Mouse (Mus musculus) embryonic facial prominence, embryonic 12.5 days (tissue): ENCODE data around the gene Sufu. TPM values are rescaled to one million over a fixed set of nuclear protein-coding genes. Genes with fewer than 3 reads are reported as not detected.

Experiments
- ATAC-seq: fragments of 200-750 bp; cut with Nextera tagmentation; 2 replicates; pipeline ENCODE4 v1.8.0; 2017; ENCODE audit not compliant: insufficient number of reproducible peaks, insufficient read depth, low FRiP score, low TSS enrichment
- H3K27ac ChIP-seq: fragments of 300-500 bp; sonication (generic); 2 replicates; pipeline ENCODE4 v1.5.1; 2016; ENCODE audit warnings: mild to moderate bottlenecking
- H3K27me3 ChIP-seq: fragments of 300-500 bp; sonication (generic); 2 replicates; pipeline ENCODE4 v1.6.1; 2016; ENCODE audit warnings: mild to moderate bottlenecking, moderate library complexity
- H3K36me3 ChIP-seq: fragments of 300-500 bp; sonication (generic); 2 replicates; pipeline ENCODE4 v1.6.1; 2016; ENCODE audit warnings: mild to moderate bottlenecking
- H3K4me1 ChIP-seq: fragments of 300-500 bp; sonication (generic); 2 replicates; pipeline ENCODE4 v1.6.1; 2016
- H3K4me2 ChIP-seq: fragments of 300-500 bp; sonication (generic); replicated peaks from 2 replicates; pipeline ENCODE4 v1.6.1; 2016; ENCODE audit warnings: mild to moderate bottlenecking, moderate library complexity
- H3K4me3 ChIP-seq: fragments of 300-500 bp; sonication (generic); 2 replicates; pipeline ENCODE4 v1.5.1; 2016; ENCODE audit warnings: mild to moderate bottlenecking
- H3K9ac ChIP-seq: fragments of 300-500 bp; sonication (generic); 2 replicates; pipeline ENCODE4 v1.6.1; 2016; ENCODE audit warnings: mild to moderate bottlenecking, moderate library complexity
- H3K9me3 ChIP-seq: fragments of 300-500 bp; sonication (generic); 2 replicates; pipeline ENCODE4 v1.6.1; 2016; ENCODE audit warnings: mild to moderate bottlenecking, moderate library complexity
- WGBS: fragments of 180-500 bp; shearing (Covaris S2); methylation state at CpG from one replicate; pipeline ENCODE4 v1.1.7; 2016; 5-methylcytosine and 5-hydroxymethylcytosine counted together
- polyA plus RNA-seq: library from polyadenylated mRNA; unstranded; fragments of >200 nt; fragmentation: Nextera tagmentation; extraction: Ambion mirVana; gene quantifications from 2 replicates; pipeline ENCODE4 v1.2.1, GENCODE M21; 2016

The Sufu gene
- polyA plus RNA-seq, 1 experiment from 2014 or later: 47.6 TPM

DNA sequence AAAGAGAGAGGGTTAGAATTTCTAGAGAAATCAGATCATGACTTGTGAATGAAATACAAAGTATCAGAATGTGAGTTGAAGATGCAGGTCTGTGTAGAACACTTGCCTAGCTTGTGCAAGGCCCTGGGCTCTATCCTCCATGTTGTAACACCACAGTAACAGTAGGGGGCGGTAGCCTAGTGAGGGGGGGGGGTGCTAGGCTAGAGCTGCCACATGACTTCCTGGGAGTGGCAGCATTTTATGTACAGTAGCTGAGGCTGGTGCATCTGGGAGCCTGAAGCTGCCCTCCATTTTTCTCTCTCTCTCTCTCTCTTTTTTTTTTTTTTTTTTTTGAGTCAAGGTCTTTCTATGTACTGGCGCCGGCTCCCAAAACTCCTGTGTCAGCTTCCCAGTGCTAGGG is 114.1 kb downstream of the Sufu start:
- no peak for ATAC-seq
- H3K27me3 ChIP-seq: no peaks in the 10 kb centered on the region
- H3K27ac ChIP-seq: no peak overlapping the region
- 67% methylated on average over 3 of the region's 3 CpGs for WGBS
- H3K9ac ChIP-seq: no peak overlapping the region
- no peak overlapping the region for H3K4me2 ChIP-seq
- no peak overlapping the region for H3K4me3 ChIP-seq
- peaks cover 32% of the 10 kb centered on the region for H3K4me1 ChIP-seq
- H3K9me3 ChIP-seq: no peaks in the 10 kb centered on the region
- H3K36me3 ChIP-seq: peaks cover 60% of the 10 kb centered on the region

GRCm38 (mm10) chr19:46511263-46511662 is 114.6 kb downstream of the Sufu start:
- no peak for ATAC-seq
- Histone ChIP-seq H3K4me2 (no peak overlapping the region), H3K9ac (no peak overlapping the region), H3K36me3 (peaks cover 55% of the 10 kb centered on the region), H3K9me3 (no peaks in the 10 kb centered on the region), H3K27ac (no peak overlapping the region), H3K4me1 (peaks cover 28% of the 10 kb centered on the region), H3K27me3 (no peaks in the 10 kb centered on the region), H3K4me3 (no peak overlapping the region)
- WGBS: 88% methylated on average over 10 of the region's 10 CpGs

- Histone ChIP-seq H3K4me1 (peaks cover 23% of the 10 kb centered on the region), H3K9ac (no peak overlapping the region), H3K36me3 (peaks cover 42% of the 10 kb centered on the region), H3K4me2 (no peak overlapping the region), H3K27ac (no peak overlapping the region), H3K27me3 (no peaks in the 10 kb centered on the region), H3K9me3 (no peaks in the 10 kb centered on the region), H3K4me3 (no peak overlapping the region)
- ATAC-seq: no peak
- 82% methylated on average over 12 of the region's 12 CpGs for WGBS
These were observed 117.7 kb downstream of the Sufu start for GRCm38 (mm10) chr19:46514387-46514786.

GRCm38 (mm10) chr19:46515287-46515821 is 118.7 kb downstream of the Sufu start:
- Histone ChIP-seq H3K27ac (no peak overlapping the region), H3K36me3 (peaks cover 42% of the 10 kb centered on the region), H3K4me1 (peaks cover 27% of the 10 kb centered on the region), H3K9ac (no peak overlapping the region), H3K27me3 (no peaks in the 10 kb centered on the region), H3K4me2 (no peak overlapping the region), H3K9me3 (no peaks in the 10 kb centered on the region), H3K4me3 (no peak overlapping the region)
- no peak for ATAC-seq
- 89% methylated on average over 24 of the region's 24 CpGs for WGBS

DNA sequence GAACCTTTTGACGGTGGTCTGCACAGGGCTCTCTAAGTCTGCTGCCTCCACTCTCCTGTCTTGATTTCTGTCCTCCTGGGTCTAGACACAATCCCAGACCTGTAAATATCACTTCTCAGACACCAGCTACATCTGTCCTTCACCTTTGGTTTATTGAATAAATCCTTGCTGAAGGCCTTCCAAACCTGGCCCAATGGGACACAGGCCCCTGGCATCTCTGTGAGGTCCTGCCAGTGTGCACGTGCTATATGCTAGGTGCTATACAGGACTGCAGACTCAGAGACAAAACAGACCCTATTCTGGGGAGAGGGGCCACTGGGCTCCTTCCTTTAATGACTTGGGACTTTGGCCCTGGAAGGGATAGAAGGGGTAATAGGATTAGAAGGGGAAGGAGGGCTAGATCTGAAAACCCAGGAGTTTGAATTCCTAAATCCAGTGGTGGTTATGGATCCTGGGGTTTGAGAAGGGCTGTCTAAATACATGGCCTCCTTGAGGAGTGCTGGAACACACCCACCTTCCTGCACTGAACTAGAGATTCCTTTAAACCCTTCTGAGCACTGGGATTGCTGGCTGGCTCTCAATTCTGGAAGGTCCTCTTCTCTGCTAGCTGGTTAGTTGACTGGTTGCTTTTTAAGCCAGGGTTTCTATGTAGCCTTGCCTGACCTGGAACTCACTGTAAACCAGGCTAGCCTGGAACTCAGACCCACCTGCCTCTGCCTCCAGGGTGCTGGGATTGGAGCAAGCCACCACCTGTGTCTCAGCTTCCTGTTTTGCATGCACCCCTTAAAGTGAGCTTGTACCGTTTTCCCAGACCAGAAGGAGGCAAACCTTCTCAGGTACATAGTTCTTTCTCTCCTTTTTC is 120.2 kb downstream of the Sufu start:
- Histone ChIP-seq H3K36me3 (peaks cover 39% of the 10 kb centered on the region), H3K4me1 (peaks cover 28% of the 10 kb centered on the region), H3K9ac (no peak overlapping the region), H3K4me3 (no peak overlapping the region), H3K4me2 (no peak overlapping the region), H3K27me3 (no peaks in the 10 kb centered on the region), H3K9me3 (no peaks in the 10 kb centered on the region), H3K27ac (no peak overlapping the region)
- no peak for ATAC-seq
- 55% methylated on average over 3 of the region's 3 CpGs for WGBS

DNA sequence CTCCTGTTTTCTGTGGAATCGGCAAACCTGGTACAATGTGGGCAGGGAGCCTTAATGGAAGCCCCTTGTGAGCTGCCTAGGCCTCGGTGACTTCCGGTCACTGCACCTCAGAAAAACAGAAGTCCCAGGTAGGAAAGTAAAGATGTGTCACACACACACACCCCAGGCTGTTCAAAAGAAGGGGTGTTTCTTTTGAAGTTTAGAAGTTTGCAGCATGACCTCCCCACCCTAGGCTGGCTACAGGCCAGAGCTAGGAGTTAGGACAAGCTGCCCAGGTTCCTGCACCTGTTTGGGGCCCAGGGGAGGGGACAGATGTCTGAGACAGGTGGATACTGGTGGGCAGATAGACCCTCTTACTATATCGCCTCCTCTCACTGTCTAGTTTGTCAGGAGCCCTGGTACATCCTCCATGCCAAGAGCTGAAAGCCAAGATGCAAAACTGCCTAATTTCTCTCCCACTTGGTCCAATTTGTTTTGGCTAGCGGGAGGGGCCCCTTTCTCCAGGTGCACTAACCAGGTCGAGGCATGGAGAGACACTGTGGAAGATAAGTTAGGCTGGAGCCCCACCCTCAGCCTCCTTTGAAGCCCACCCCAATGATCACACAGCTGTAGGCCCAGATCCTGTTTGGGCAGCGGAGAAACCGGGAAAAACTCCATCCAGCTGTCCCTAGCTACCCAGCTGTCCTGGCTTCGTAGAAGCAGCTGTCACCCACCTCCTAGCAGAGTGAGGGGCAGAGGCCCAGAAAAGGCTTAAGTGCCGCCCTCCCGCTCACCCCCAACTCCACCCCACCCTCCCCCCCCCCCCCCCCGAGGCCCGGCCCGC is 121.0 kb downstream of the Sufu start:
- peak overlapping the region; percentile 21; the same call in 1 of the 2 replicates for H3K4me3 ChIP-seq
- ATAC-seq: peak; percentile 57
- no peak overlapping the region for H3K9ac ChIP-seq

GRCm38 (mm10) chr19:46518352-46518787 is 121.7 kb downstream of the Sufu start:
- Histone ChIP-seq H3K4me3 (peak overlapping the region; percentile 21), H3K27me3 (no peaks in the 10 kb centered on the region), H3K9me3 (no peaks in the 10 kb centered on the region), H3K4me2 (peak overlapping the region; percentile 46), H3K4me1 (peaks cover 37% of the 10 kb centered on the region), H3K36me3 (peaks cover 25% of the 10 kb centered on the region), H3K27ac (peak overlapping the region; percentile 66), H3K9ac (no peak overlapping the region; the same call in 1 of the 2 replicates)
- WGBS: 0% methylated on average over 10 of the region's 13 CpGs
- ATAC-seq: peak; percentile 61

More for the DNA sequence above, 121.0 kb downstream of the Sufu start:
- H3K27ac ChIP-seq: peak overlapping the region; percentile 66
- H3K36me3 ChIP-seq: peaks cover 31% of the 10 kb centered on the region
- peaks cover 31% of the 10 kb centered on the region for H3K4me1 ChIP-seq
- no peaks in the 10 kb centered on the region for H3K9me3 ChIP-seq
- 31% methylated on average over 11 of the region's 14 CpGs for WGBS
- peak overlapping the region; percentile 46 for H3K4me2 ChIP-seq
- no peaks in the 10 kb centered on the region for H3K27me3 ChIP-seq

- no peak; the same call in 1 of the 2 replicates for ATAC-seq
- WGBS: 16% methylated on average over 5 of the region's 5 CpGs
- Histone ChIP-seq H3K4me1 (peaks cover 43% of the 10 kb centered on the region), H3K36me3 (peaks cover 20% of the 10 kb centered on the region), H3K9me3 (no peaks in the 10 kb centered on the region), H3K27me3 (no peaks in the 10 kb centered on the region), H3K9ac (no peak overlapping the region), H3K4me3 (no peak overlapping the region; the same call in 1 of the 2 replicates), H3K27ac (peak overlapping the region; percentile 66), H3K4me2 (peak overlapping the region; percentile 46)
These were observed 122.3 kb downstream of the Sufu start for GRCm38 (mm10) chr19:46518828-46519621.

GRCm38 (mm10) chr19:46521698-46522097 is 125.0 kb downstream of the Sufu start:
- Histone ChIP-seq H3K27ac (no peak overlapping the region), H3K9me3 (no peaks in the 10 kb centered on the region), H3K4me1 (peaks cover 69% of the 10 kb centered on the region), H3K9ac (no peak overlapping the region), H3K4me3 (no peak overlapping the region), H3K27me3 (no peaks in the 10 kb centered on the region), H3K4me2 (no peak overlapping the region), H3K36me3 (no peaks in the 10 kb centered on the region)
- ATAC-seq: no peak

DNA sequence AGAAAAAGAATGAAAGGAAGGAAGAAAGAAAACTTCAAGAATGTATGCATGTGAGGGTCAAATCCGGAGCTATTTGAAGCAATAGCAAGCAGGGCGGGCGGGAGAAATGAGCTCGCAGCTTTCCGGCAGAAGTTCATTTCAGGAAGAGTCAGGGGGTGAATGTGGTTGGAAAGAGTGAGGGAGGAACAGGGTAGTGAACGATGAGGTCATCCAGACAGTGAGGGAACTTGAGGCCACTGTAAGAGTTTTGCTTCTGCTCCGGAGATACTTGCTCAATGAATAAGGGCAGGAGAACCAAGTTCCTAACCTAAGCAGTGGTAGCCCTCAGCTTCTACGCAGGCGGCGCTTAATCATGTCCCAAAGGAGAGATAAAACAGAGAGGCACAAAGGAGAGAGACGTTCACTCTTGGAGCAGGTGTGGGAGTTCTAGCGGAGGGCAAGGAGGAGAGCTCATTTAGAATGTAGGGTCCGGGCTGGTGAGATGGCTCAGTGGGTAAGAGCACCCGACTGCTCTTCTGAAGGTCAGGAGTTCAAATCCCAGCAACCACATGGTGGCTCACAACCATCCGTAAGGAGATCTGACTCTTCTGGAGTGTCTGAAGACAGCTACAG is 125.8 kb downstream of the Sufu start:
- Histone ChIP-seq H3K27me3 (no peaks in the 10 kb centered on the region), H3K4me2 (no peak overlapping the region), H3K36me3 (no peaks in the 10 kb centered on the region), H3K4me1 (peaks cover 73% of the 10 kb centered on the region), H3K4me3 (no peak overlapping the region), H3K27ac (peak overlapping the region; percentile 86; the same call in 1 of the 2 replicates), H3K9ac (no peak overlapping the region), H3K9me3 (no peaks in the 10 kb centered on the region)
- 40% methylated on average over 15 of the region's 15 CpGs for WGBS
- ATAC-seq: no peak

- peak overlapping the region; percentile 23 for H3K4me3 ChIP-seq
- H3K27me3 ChIP-seq: no peaks in the 10 kb centered on the region
- peak; percentile 28; the same call in 1 of the 2 replicates for ATAC-seq
- no peaks in the 10 kb centered on the region for H3K9me3 ChIP-seq
- H3K4me2 ChIP-seq: peak overlapping the region; percentile 55
- no peaks in the 10 kb centered on the region for H3K36me3 ChIP-seq
- H3K4me1 ChIP-seq: peaks cover 69% of the 10 kb centered on the region
- peak overlapping the region; percentile 86 for H3K27ac ChIP-seq
- 0 out of 2 replicates have a peak overlapping the region, but pooled peaks have one; percentile 27 for H3K9ac ChIP-seq
These were observed 126.4 kb downstream of the Sufu start for GRCm38 (mm10) chr19:46523131-46523479.
